Mouse (Mus musculus) forebrain, embryonic 15.5 days (tissue): Measurements from ENCODE around the gene Cd300c. TPM values are rescaled to one million over a fixed set of nuclear protein-coding genes. Genes with fewer than 3 reads are reported as not detected.
"Not testable (repeated sequence)": the region's sequence is repeated elsewhere in the genome, so short reads cannot be mapped to it uniquely, and the experiment has no call there.

Experiments used
- ATAC-seq: fragments of 200-750 bp; cut with Nextera tagmentation; replicated peaks from 2 replicates; pipeline ENCODE4 v1.8.0; 2017; ENCODE audit warnings: mild to moderate bottlenecking, moderate TSS enrichment, moderate library complexity
- H3K27ac ChIP-seq: fragments of 300-500 bp; sonication (generic); replicated peaks from 2 replicates; pipeline ENCODE4 v1.5.1; 2015; ENCODE audit warnings: mild to moderate bottlenecking, inconsistent platforms
- H3K27me3 ChIP-seq: fragments of 300-500 bp; sonication (generic); 2 replicates; pipeline ENCODE4 v1.6.1; 2015; ENCODE audit warnings: inconsistent platforms
- H3K36me3 ChIP-seq: fragments of 300-500 bp; sonication (generic); 2 replicates; pipeline ENCODE4 v1.6.1; 2015; ENCODE audit warnings: mild to moderate bottlenecking, inconsistent platforms
- H3K4me1 ChIP-seq: fragments of 300-500 bp; sonication (generic); 2 replicates; pipeline ENCODE4 v1.6.1; 2015; ENCODE audit warnings: inconsistent platforms
- H3K4me2 ChIP-seq: fragments of 300-500 bp; sonication (generic); replicated peaks from 2 replicates; pipeline ENCODE4 v1.6.1; 2015; ENCODE audit warnings: mild to moderate bottlenecking, inconsistent platforms
- H3K4me3 ChIP-seq: fragments of 300-500 bp; sonication (generic); 2 replicates; pipeline ENCODE4 v1.5.1; 2015; ENCODE audit warnings: mild to moderate bottlenecking, inconsistent platforms
- H3K9ac ChIP-seq: fragments of 300-500 bp; sonication (generic); replicated peaks from 2 replicates; pipeline ENCODE4 v1.6.1; 2015; ENCODE audit warnings: mild to moderate bottlenecking, inconsistent platforms
- H3K9me3 ChIP-seq: fragments of 300-500 bp; sonication (generic); 2 replicates; pipeline ENCODE4 v1.6.1; 2016; ENCODE audit warnings: inconsistent platforms
- WGBS: fragments of 180-500 bp; shearing (Covaris S2); methylation state at CpG from one replicate; pipeline ENCODE4 v1.1.7; 2015; ENCODE audit warnings: mixed read lengths; 5-methylcytosine and 5-hydroxymethylcytosine counted together
- polyA plus RNA-seq: library from polyadenylated mRNA; unstranded; fragments of >200 nt; fragmentation: Nextera tagmentation; extraction: Ambion mirVana; gene quantifications from 2 replicates; pipeline ENCODE4 v1.2.1, GENCODE M21; 2015

The Cd300c gene
- not detected in 2 replicates for polyA plus RNA-seq

- Histone ChIP-seq H3K4me2 (no peak within 1 kb of the TSS), H3K4me3 (no peak within 1 kb of the TSS), H3K4me1 (no peaks in the 10 kb centered on the region), H3K9ac (no peak within 1 kb of the TSS), H3K27ac (no peak within 1 kb of the TSS), H3K27me3 (no peaks in the 10 kb centered on the region), H3K36me3 (no peaks in the 10 kb centered on the region), H3K9me3 (0 out of 2 replicates have a peak, but pooled peaks cover under 1% of the 10 kb centered on the region)
- 85% methylated on average over 9 of the region's 9 CpGs for WGBS
- no peak for ATAC-seq
These were observed at the start of gene Cd300c for GRCm38 (mm10) chr11:114968752-114969207. TSS of gene Cd300c (minus strand) at chr11:114969157.

GRCm38 (mm10) chr11:115016093-115016492 lies 47.1 kb upstream of the Cd300c start, which contains the start of gene Cd300ld2:
TSS of gene Cd300ld2 (minus strand) at chr11:115016193.
- H3K4me1 ChIP-seq, H3K4me2 ChIP-seq, H3K9ac ChIP-seq, H3K9me3 ChIP-seq, ATAC-seq, H3K36me3 ChIP-seq, H3K27me3 ChIP-seq, H3K27ac ChIP-seq, H3K4me3 ChIP-seq: not testable (repeated sequence)
- WGBS, result no CpG with 5 or more reads among the region's 7 CpGs

GRCm38 (mm10) chr11:115004070-115004469 lies 35.1 kb upstream of the Cd300c start:
- 88% methylated on average over 5 of the region's 5 CpGs for WGBS

GRCm38 (mm10) chr11:115001474-115002040 lies 32.6 kb upstream of the Cd300c start, which contains the start of gene Cd300c2:
TSS of gene Cd300c2 (minus strand) at chr11:115001880.
- H3K27me3 ChIP-seq, result no peaks in the 10 kb centered on the region
- H3K9me3 ChIP-seq, result no peaks in the 10 kb centered on the region
- H3K36me3 ChIP-seq, result no peaks in the 10 kb centered on the region
- no peak within 1 kb of the TSS for H3K4me3 ChIP-seq
- no peaks in the 10 kb centered on the region for H3K4me1 ChIP-seq
- H3K27ac ChIP-seq, result no peak within 1 kb of the TSS
- no peak within 1 kb of the TSS for H3K4me2 ChIP-seq
- no peak for ATAC-seq
- no peak within 1 kb of the TSS for H3K9ac ChIP-seq
- 89% methylated on average over 7 of the region's 7 CpGs for WGBS

More at GRCm38 (mm10) chr11:115004070-115004469, 35.1 kb upstream of the Cd300c start:
- Histone ChIP-seq H3K4me2 (no peak overlapping the region), H3K9ac (no peak overlapping the region), H3K27ac (no peak overlapping the region), H3K9me3 (no peaks in the 10 kb centered on the region), H3K27me3 (no peaks in the 10 kb centered on the region), H3K4me3 (no peak overlapping the region), H3K36me3 (no peaks in the 10 kb centered on the region), H3K4me1 (no peaks in the 10 kb centered on the region)
- no peak for ATAC-seq

- Histone ChIP-seq H3K9ac (no peak within 1 kb of the TSS), H3K27ac (no peak within 1 kb of the TSS), H3K4me2 (no peak within 1 kb of the TSS), H3K9me3 (no peaks in the 10 kb centered on the region), H3K27me3 (no peaks in the 10 kb centered on the region), H3K4me3 (no peak within 1 kb of the TSS), H3K4me1 (no peaks in the 10 kb centered on the region), H3K36me3 (no peaks in the 10 kb centered on the region)
- no peak for ATAC-seq
- WGBS, result 86% methylated on average over 4 of the region's 4 CpGs
These were observed 20.8 kb upstream of the Cd300c start, which contains the start of gene Cd300ld for GRCm38 (mm10) chr11:114989793-114990192. TSS of gene Cd300ld (minus strand) at chr11:114989922.

- H3K36me3 ChIP-seq, result no peaks in the 10 kb centered on the region
- no peak overlapping the region for H3K27ac ChIP-seq
- no peaks in the 10 kb centered on the region for H3K4me1 ChIP-seq
- no peak overlapping the region for H3K4me2 ChIP-seq
- ATAC-seq, result no peak
- no peak overlapping the region for H3K4me3 ChIP-seq
- 77% methylated on average over 4 of the region's 4 CpGs for WGBS
- no peak overlapping the region for H3K9ac ChIP-seq
- H3K9me3 ChIP-seq, result peaks cover 5% of the 10 kb centered on the region; the same call in 1 of the 2 replicates
- H3K27me3 ChIP-seq, result no peaks in the 10 kb centered on the region
These were observed 12.9 kb upstream of the Cd300c start for GRCm38 (mm10) chr11:114981866-114982265.

- H3K4me2 ChIP-seq, result no peak overlapping the region
- no peaks in the 10 kb centered on the region for H3K27me3 ChIP-seq
- H3K9me3 ChIP-seq, result 0 out of 2 replicates have a peak, but pooled peaks cover 7% of the 10 kb centered on the region
- ATAC-seq, result no peak
- no peak overlapping the region for H3K9ac ChIP-seq
- no peak overlapping the region for H3K27ac ChIP-seq
- no peak overlapping the region for H3K4me3 ChIP-seq
- 77% methylated on average over 10 of the region's 10 CpGs for WGBS
- no peaks in the 10 kb centered on the region for H3K4me1 ChIP-seq
- no peaks in the 10 kb centered on the region for H3K36me3 ChIP-seq
These were observed 3.8 kb upstream of the Cd300c start for GRCm38 (mm10) chr11:114972726-114973125.

GRCm38 (mm10) chr11:114965182-114965828 lies 3.7 kb downstream of the Cd300c start:
- Histone ChIP-seq H3K4me2 (no peak overlapping the region), H3K27me3 (no peaks in the 10 kb centered on the region), H3K9ac (no peak overlapping the region), H3K36me3 (no peaks in the 10 kb centered on the region), H3K4me1 (no peaks in the 10 kb centered on the region), H3K4me3 (no peak overlapping the region), H3K9me3 (no peaks in the 10 kb centered on the region), H3K27ac (no peak overlapping the region)
- WGBS, result 56% methylated on average over 3 of the region's 3 CpGs
- no peak for ATAC-seq

- H3K27me3 ChIP-seq, result no peaks in the 10 kb centered on the region
- no peaks in the 10 kb centered on the region for H3K36me3 ChIP-seq
- no peak overlapping the region for H3K9ac ChIP-seq
- H3K4me1 ChIP-seq, result no peaks in the 10 kb centered on the region
- no peaks in the 10 kb centered on the region for H3K9me3 ChIP-seq
- H3K4me2 ChIP-seq, result no peak overlapping the region
- WGBS, result 68% methylated on average over 1 of the region's 1 CpGs
- no peak overlapping the region for H3K27ac ChIP-seq
- no peak for ATAC-seq
- H3K4me3 ChIP-seq, result no peak overlapping the region
These were observed 8.6 kb downstream of the Cd300c start for GRCm38 (mm10) chr11:114960369-114960768.

GRCm38 (mm10) chr11:114934144-114934543 lies 34.8 kb downstream of the Cd300c start, which contains the start of gene Cd300lb:
TSS of gene Cd300lb (minus strand) at chr11:114934386.
- no peak within 1 kb of the TSS for H3K9ac ChIP-seq
- H3K27ac ChIP-seq, result no peak within 1 kb of the TSS
- H3K4me2 ChIP-seq, result no peak within 1 kb of the TSS
- 72% methylated on average over 6 of the region's 6 CpGs for WGBS
- no peak within 1 kb of the TSS for H3K4me3 ChIP-seq
- no peaks in the 10 kb centered on the region for H3K4me1 ChIP-seq
- no peak for ATAC-seq
- H3K36me3 ChIP-seq, result no peaks in the 10 kb centered on the region
- no peaks in the 10 kb centered on the region for H3K9me3 ChIP-seq
- no peaks in the 10 kb centered on the region for H3K27me3 ChIP-seq

- Histone ChIP-seq H3K4me2 (no peak overlapping the region), H3K27me3 (no peaks in the 10 kb centered on the region), H3K27ac (no peak overlapping the region), H3K9ac (no peak overlapping the region), H3K4me3 (no peak overlapping the region), H3K36me3 (no peaks in the 10 kb centered on the region), H3K4me1 (no peaks in the 10 kb centered on the region), H3K9me3 (no peaks in the 10 kb centered on the region)
- WGBS, result 75% methylated on average over 4 of the region's 4 CpGs
- no peak for ATAC-seq
These were observed 35.4 kb downstream of the Cd300c start for GRCm38 (mm10) chr11:114933591-114933990.

GRCm38 (mm10) chr11:114931041-114931440 lies 37.9 kb downstream of the Cd300c start:
- Histone ChIP-seq H3K9me3 (no peaks in the 10 kb centered on the region), H3K4me2 (no peak overlapping the region), H3K4me3 (no peak overlapping the region), H3K36me3 (no peaks in the 10 kb centered on the region), H3K27me3 (no peaks in the 10 kb centered on the region), H3K27ac (no peak overlapping the region), H3K9ac (no peak overlapping the region), H3K4me1 (no peaks in the 10 kb centered on the region)
- ATAC-seq, result no peak
- WGBS, result 82% methylated on average over 5 of the region's 5 CpGs
